Mouse (Mus musculus) splenic B cell, adult 2 months (primary cell): Measurements from ENCODE around the gene Tekt4.

ENCODE experiments used
- DNase-seq: peaks from one replicate; pipeline ENCODE4 v3.0.0-alpha.2; 2011; ENCODE audit warnings: low read depth, low spot score
- H3K27me3 ChIP-seq: 2 replicates; pipeline ENCODE4 v1.6.1; 2012; ENCODE audit warnings: mild to moderate bottlenecking, low read length, moderate library complexity, mixed read lengths; ENCODE audit not compliant: control insufficient read depth, poor library complexity, insufficient read depth, severe bottlenecking
- H3K36me3 ChIP-seq: 2 replicates; pipeline ENCODE4 v1.6.1; 2012; ENCODE audit warnings: mild to moderate bottlenecking, low read length, moderate library complexity, mixed read lengths; ENCODE audit not compliant: control insufficient read depth, poor library complexity, insufficient read depth, severe bottlenecking

Gene Tekt4

DNA sequence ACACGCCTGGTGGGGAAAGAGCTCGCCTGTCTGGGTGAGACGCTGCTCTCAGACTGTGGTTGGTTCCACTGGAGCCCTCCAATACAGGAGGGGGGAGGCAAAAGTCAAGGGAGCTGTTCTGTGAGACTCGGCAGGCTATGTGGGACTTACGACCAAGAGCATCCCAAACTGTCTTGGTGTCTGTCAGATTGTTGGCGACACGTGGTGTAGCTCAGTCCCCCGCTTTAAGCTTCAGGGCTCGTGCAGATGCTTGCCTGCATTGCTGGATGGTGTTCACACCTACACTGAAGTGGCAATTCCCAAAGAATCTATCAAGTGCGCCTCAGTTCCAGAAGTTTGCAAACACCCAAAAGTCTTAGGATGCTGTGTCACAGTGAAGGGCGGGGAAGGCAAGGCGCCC is 6.5 kb upstream of the Tekt4 start:
- Histone ChIP-seq H3K36me3 (no peaks in the 10 kb centered on the region), H3K27me3 (no peaks in the 10 kb centered on the region)
- no peak for DNase-seq

DNA sequence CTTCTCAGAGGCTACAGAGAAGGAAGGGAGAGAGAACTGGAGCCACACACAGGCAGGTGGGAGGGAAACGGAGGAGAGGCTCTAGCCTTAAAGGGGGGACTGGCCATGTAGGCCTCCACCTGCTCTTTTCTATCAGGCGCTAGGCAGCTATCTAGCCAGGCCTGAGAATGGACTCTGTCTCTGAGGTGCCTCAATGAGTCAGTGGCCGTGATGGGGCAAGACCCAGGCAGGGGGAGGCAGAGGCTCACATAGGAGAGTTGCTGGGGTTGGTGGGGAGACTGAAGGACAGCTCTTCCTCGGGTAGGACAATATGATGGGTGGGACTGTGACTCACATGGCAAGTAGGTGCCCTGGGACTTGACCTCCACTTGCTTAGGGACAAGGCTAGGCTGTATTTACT is 4.1 kb upstream of the Tekt4 start:
- Histone ChIP-seq H3K27me3 (no peaks in the 10 kb centered on the region), H3K36me3 (no peaks in the 10 kb centered on the region)
- DNase-seq: no peak

DNA sequence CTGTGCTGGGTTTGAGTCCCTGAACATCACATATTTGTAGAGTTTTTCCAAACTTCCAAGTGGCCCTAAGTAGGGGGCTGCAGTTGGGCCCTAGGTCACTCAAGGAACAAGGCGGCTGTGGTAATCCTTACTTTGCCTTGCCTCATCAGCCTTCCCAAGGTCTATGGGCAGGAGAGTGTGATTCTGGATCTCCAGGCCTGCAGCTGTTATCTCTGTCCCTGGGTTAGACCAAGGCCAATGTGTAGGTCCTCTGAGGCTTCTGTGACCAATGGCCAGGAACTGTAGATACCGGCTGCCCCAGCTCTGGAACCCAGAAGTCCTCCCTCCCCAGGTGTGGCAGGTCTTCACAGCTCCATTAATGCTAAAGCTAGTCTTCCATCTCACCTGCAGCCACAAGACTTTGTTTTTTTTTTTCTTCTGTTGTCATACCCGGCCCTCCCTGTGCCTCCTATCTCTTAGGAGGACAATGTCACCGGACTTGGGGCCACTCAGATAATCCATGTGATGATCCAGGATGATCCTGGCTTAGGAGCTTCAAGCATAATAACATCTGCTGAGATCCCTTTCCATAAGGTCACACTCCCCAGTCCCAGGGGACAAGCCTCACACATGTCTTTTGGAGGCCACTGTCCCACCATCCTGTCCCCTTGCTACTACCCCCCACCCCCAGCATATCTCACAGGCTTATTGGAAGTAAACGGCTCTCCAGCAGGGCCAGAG is 2.0 kb upstream of the Tekt4 start:
- Histone ChIP-seq H3K36me3 (no peaks in the 10 kb centered on the region), H3K27me3 (no peaks in the 10 kb centered on the region)
- no peak for DNase-seq

DNA sequence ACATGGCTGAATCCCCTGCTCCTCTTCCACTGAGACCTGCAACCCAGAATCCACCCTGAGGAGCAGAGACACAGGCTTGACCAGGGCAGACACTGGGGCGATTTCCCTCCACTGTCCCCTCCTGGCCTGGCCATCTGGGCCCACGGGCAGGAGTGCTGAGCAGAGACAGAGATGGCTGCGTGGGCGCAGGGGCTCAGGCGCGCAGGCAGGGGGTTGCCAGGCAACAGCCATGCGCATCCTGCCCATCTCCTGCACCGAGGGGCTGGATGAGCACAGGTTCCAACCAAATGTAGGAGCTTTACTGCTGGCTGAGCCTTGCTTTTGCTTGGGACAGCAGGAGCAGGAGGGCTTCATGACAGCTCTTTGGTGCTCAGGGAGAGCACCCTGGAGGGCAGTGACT is 2.1 kb downstream of the Tekt4 start:
- DNase-seq: no peak
- Histone ChIP-seq H3K36me3 (no peaks in the 10 kb centered on the region), H3K27me3 (no peaks in the 10 kb centered on the region)

DNA sequence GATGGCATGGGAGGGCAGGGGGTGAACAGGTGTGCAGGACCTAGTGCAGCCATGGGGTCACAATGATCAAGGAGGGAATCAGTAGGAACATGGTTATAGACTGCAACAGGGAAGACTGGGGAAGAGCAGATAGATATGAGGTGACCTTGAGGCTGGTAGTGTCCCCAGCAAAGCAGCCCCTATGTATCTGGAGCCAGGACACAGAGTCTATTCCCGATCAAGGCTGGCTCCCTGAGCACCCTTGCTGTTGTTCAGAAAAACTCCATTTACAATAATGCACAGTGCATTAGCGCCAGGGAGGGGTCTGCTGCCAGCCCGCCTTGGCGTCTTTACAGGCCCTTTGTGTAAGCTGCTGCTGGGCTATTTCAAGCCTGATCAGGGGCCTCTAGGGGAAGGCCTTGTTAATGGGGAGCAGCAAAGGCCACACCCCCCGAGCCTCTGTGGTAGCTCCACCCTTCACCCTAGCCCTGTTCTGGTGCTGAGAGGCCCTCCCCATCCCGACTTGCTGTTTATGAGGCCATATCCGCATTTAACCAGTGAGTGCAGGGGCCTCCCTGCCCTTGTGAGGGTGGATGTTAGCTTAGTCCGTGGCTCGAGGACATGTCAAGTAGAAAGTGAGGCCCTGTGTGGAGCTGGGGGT is 7.9 kb downstream of the Tekt4 start:
- no peak for DNase-seq
- H3K27me3 ChIP-seq: no peaks in the 10 kb centered on the region

DNA sequence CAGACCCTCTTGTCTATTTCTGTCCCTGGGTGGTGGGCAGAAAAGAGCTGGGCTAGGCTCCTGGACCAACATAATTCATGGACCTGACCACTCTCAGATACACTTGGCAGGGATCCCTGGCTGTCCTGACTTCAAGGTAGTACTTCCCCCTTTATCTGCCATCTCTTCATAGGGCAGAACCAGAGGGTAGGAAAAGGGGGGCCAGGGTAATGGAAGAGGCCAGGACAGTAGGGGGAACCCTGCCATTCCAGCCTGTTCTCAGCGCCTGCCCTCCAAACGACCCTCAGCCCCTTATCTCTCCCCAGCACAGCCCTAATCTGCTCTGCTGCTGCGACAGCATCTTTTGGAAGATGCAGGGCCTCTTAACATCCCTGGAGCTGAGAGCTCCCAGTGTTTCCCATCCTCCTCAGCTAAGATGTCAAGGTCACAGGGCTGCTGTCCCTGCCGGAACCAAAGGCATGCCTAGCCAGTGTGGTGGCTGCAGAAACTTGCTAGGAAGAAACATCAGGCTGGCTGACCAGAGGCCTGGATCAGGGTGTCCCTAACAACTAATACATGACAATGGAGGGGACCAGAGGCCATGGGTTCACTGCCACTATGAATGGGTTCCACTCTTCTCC is 9.0 kb downstream of the Tekt4 start:
- DNase-seq: no peak
- H3K36me3 ChIP-seq: no peaks in the 10 kb centered on the region
- no peaks in the 10 kb centered on the region for H3K27me3 ChIP-seq

More for the DNA sequence above, 7.9 kb downstream of the Tekt4 start:
- H3K36me3 ChIP-seq: no peaks in the 10 kb centered on the region

DNA sequence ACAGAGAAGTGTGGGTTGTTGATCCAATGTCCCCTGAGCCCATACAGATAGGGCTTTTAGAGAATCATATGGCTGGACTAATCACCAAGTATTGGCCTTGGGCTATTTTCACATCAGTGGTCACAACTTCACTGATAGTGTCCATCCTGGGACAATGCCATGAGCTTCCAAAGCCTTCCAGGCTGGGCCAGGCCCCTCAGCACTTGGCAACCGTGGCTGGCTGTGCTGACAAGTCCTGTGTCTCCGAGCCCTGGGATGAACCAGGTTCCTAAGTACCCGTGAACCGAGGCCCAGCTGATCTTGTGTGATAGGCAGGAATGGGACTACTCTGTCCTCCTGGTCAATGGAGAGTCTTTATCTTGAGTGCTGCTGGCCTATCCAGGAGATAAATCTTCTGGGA is 9.7 kb downstream of the Tekt4 start:
- Histone ChIP-seq H3K27me3 (no peaks in the 10 kb centered on the region), H3K36me3 (no peaks in the 10 kb centered on the region)
- DNase-seq: no peak

DNA sequence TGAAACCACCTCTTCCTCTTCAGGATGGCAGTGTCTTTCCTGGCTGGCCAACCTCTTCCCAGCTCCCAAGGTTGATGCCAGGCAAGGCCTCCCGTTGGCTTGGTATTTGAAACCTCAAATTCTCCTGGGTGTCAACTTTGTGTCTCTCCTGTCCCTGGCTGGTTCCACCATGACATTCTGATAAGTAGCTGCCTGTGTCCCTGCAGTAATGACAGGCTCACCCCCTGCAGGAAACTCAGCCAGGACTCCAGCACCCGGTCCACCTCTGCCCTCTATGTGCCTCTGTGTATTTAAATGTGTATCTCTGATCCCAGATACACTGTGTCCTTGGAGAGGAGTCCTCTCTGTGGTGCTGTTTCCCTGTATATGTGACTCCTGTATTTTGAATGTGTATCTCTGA is 11.8 kb downstream of the Tekt4 start:
- Histone ChIP-seq H3K27me3 (no peaks in the 10 kb centered on the region), H3K36me3 (no peaks in the 10 kb centered on the region)
- no peak for DNase-seq

DNA sequence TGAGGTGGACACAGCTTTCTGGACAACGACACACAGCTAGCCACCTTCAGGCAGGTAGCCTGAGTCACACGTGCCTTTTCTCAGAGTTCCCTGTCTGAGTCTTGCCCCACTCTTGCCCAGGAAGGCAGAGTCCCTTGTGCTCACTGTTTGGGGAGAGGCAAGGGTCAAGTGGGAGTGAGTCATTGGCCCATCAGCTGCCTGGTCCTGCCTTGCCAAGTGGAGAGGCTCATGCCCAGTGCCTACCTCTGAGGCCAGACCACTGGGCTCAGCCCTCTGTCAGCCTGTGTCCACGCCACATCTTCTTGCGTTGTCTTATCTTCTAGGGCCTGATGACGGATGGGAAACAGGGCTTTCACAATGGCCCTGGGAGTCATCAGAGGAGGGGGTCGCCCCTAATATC is 13.4 kb downstream of the Tekt4 start:
- no peak for DNase-seq
- Histone ChIP-seq H3K36me3 (no peaks in the 10 kb centered on the region), H3K27me3 (no peaks in the 10 kb centered on the region)

DNA sequence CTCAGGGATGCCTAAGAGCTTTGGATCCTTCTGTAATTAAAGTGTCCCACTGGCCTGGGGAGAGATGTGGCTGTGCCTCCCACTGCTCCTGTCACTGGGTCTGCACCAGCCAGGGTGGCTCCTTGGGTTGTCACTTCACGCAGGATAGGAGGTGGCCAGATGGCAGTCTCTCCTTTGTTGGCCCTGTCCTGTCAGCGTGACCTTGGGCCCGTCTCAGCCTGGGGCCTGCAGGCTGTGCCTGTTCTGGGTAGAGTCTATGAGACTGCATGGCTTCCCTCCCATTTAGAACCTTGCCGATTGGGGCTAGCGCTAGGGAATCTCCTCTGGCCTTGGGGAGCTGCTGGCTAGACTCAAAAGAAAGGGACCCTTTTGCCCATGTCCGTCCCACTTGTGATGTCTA is 13.9 kb downstream of the Tekt4 start:
- H3K36me3 ChIP-seq: no peaks in the 10 kb centered on the region
- no peaks in the 10 kb centered on the region for H3K27me3 ChIP-seq
- no peak for DNase-seq

DNA sequence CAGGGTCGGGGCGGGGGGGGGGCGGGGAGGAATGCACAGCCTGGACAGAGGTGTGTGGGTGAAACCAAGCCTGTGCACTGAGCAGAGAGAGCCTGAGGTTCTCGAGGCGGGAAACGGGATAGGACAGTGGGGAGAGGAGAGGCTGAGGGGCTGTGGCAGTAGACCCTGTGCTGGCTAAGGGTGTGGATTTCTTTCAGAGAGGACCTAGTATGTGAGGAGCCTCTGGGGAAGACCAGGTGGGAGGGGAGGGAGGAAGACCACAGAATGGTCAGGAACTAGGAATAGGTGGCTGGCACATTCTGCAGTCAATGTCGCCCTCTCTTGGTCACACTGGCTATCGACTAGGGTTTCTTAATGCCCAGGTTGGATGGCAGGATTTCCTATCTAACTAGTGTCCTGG is 15.4 kb downstream of the Tekt4 start:
- no peaks in the 10 kb centered on the region for H3K27me3 ChIP-seq
- peak; percentile 66 for DNase-seq
- H3K36me3 ChIP-seq: no peaks in the 10 kb centered on the region

DNA sequence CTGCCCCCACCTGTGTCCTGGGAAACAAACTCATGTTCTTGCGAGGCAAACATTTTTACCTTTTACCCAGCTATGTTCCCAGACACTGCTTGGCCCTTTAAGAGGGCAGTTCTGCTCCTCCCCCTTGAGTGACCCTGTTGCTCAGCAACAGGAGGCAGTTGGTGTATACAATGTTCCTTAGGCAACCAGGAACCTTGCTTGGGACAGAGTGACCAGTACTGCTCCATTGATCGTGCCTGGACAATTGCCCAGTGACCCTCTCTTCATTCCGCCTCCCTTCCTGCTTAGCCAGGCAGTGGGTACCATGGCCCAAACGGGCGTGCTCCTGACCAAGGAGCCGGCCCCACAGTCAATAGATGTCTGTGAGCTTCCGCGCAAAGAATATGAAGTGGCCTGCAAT is 17.0 kb downstream of the Tekt4 start:
- no peaks in the 10 kb centered on the region for H3K27me3 ChIP-seq
- DNase-seq: no peak
- H3K36me3 ChIP-seq: no peaks in the 10 kb centered on the region

DNA sequence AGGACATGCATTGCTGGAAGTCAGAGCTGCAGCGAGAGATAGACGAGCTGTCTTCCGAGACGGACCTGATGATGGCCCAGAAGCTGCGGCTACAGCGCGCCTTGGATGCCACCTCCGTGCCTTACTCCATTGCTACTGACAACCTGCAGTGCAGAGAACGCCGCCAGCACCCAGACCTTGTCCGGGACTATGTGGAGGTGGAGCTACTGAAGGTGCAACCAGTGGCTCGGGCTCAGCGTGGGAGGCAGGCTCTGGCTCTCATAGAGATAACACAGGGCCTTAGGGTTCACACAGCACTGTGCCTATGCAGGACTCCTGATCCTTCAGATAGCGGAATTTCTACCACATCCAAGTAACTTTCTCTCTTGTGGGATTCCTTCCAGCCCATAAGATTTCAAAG is 17.6 kb downstream of the Tekt4 start:
- no peaks in the 10 kb centered on the region for H3K36me3 ChIP-seq
- no peak for DNase-seq
- no peaks in the 10 kb centered on the region for H3K27me3 ChIP-seq

DNA sequence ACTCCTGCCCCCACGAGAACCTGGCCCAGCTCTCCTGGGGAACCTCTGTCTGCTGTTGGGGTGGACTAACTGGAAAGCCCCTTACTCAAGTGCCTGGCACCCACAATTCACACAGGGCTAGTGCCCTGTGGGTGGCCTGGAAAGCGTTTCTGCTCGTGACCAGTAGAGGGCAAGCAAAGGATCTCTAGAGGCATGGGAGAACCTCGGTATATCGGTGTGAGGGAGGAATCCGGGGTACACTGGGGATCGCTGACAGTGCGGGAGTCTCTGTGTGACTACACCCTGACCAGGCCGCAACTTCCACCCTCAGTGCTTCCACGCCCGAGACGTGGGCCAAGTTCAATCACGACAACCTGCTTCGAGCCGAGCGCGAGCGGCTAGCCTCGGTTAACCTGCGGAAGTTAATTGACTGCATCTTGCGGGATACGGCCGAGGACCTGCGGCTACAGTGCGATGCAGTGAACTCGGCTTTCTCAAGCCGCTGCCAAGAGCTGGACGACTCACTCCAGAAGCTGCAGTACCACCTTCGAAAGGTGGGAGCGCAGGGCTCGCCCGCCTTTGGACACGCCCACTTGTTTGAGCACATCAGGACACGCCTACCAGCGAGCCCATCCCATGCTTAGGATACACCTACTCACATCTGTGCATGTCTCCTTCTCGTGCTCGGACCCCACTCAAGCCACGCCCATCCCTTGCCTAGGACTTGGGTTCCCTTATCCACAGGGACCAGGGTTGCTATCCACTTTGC is 20.1 kb downstream of the Tekt4 start:
- no peaks in the 10 kb centered on the region for H3K27me3 ChIP-seq
- no peaks in the 10 kb centered on the region for H3K36me3 ChIP-seq
- peak; percentile 85 for DNase-seq
